Mouse (Mus musculus): ENCODE measurements around the gene Adk. TPM values are rescaled to one million over a fixed set of nuclear protein-coding genes. Genes with fewer than 3 reads are reported as not detected.

Gene Adk
- polyA plus RNA-seq, 1 experiment from 2014 or later: 240 TPM

- Histone ChIP-seq H3K27ac (ENCODE audit: low read depth, low read length) (no peak overlapping the region), H3K27me3 (replicated peaks; ENCODE audit: control insufficient read depth, insufficient read depth, low read length) (no peaks in the 10 kb centered on the region), H3K4me1 (replicated peaks; ENCODE audit: control insufficient read depth, insufficient read depth, low read length) (0 out of 2 replicates have a peak, but pooled peaks cover 4% of the 10 kb centered on the region), H3K9ac (ENCODE audit: low read depth, low read length) (no peak overlapping the region), H3K9me3 (ENCODE audit: control insufficient read depth) (no peaks in the 10 kb centered on the region), H3K36me3 (ENCODE audit: control insufficient read depth, insufficient read depth) (no peaks in the 10 kb centered on the region), H3K4me3 (ENCODE audit: low read depth, low read length) (no peak overlapping the region), H3K4me2 (replicated peaks; ENCODE audit: low read depth) (no peak overlapping the region)
- 33% methylated on average over 9 of the region's 9 CpGs for WGBS
- no peak for TF ChIP-seq CTCF (IDR thresholded peaks at IDR 0.05; ENCODE audit: low read depth)
- no peak for ATAC-seq
Measured at GRCm38 (mm10) chr14:21434686-21435085, 382.3 kb downstream of the Adk start.

GRCm38 (mm10) chr14:21439785-21440184 lies 387.4 kb downstream of the Adk start:
- peak; percentile 46 for ATAC-seq
- no peak for TF ChIP-seq CTCF (IDR thresholded peaks at IDR 0.05; ENCODE audit: low read depth)
- WGBS: 9% methylated on average over 4 of the region's 4 CpGs
- Histone ChIP-seq H3K9ac (ENCODE audit: low read depth, low read length) (no peak overlapping the region), H3K4me2 (replicated peaks; ENCODE audit: low read depth) (no peak overlapping the region), H3K4me1 (replicated peaks; ENCODE audit: control insufficient read depth, insufficient read depth, low read length) (0 out of 2 replicates have a peak, but pooled peaks cover 4% of the 10 kb centered on the region), H3K9me3 (ENCODE audit: control insufficient read depth) (no peaks in the 10 kb centered on the region), H3K36me3 (ENCODE audit: control insufficient read depth, insufficient read depth) (no peaks in the 10 kb centered on the region), H3K27ac (ENCODE audit: low read depth, low read length) (no peak overlapping the region), H3K27me3 (replicated peaks; ENCODE audit: control insufficient read depth, insufficient read depth, low read length) (no peaks in the 10 kb centered on the region), H3K4me3 (ENCODE audit: low read depth, low read length) (no peak overlapping the region)

- no peak overlapping the region for H3K9ac ChIP-seq (ENCODE audit: low read depth, low read length)
- H3K4me2 ChIP-seq (replicated peaks; ENCODE audit: low read depth): no peak overlapping the region
- no peaks in the 10 kb centered on the region for H3K36me3 ChIP-seq (ENCODE audit: control insufficient read depth, insufficient read depth)
- no peaks in the 10 kb centered on the region for H3K9me3 ChIP-seq (ENCODE audit: control insufficient read depth)
- ATAC-seq: no peak
- no peak overlapping the region for H3K27ac ChIP-seq (ENCODE audit: low read depth, low read length)
- 0 out of 2 replicates have a peak, but pooled peaks cover 4% of the 10 kb centered on the region for H3K4me1 ChIP-seq (replicated peaks; ENCODE audit: control insufficient read depth, insufficient read depth, low read length)
- H3K4me3 ChIP-seq (ENCODE audit: low read depth, low read length): no peak overlapping the region
- H3K27me3 ChIP-seq (replicated peaks; ENCODE audit: control insufficient read depth, insufficient read depth, low read length): no peaks in the 10 kb centered on the region
- no peak for TF ChIP-seq CTCF (IDR thresholded peaks at IDR 0.05; ENCODE audit: low read depth)
- 89% methylated on average over 2 of the region's 2 CpGs for WGBS
Measured at GRCm38 (mm10) chr14:21440526-21440925, 388.2 kb downstream of the Adk start.

- whole genome bisulfite sequencing: 56% methylated on average over 10 of the region's 10 CpGs
Measured at GRCm38 (mm10) chr14:21441772-21442533, 389.6 kb downstream of the Adk start.

GRCm38 (mm10) chr14:21452581-21452980 lies 400.2 kb downstream of the Adk start:
- no peak for ATAC-seq
- no peak for TF ChIP-seq CTCF (IDR thresholded peaks at IDR 0.05; ENCODE audit: low read depth)
- no peaks in the 10 kb centered on the region for H3K9me3 ChIP-seq (ENCODE audit: control insufficient read depth)
- no peaks in the 10 kb centered on the region for H3K27me3 ChIP-seq (replicated peaks; ENCODE audit: control insufficient read depth, insufficient read depth, low read length)
- H3K4me3 ChIP-seq (ENCODE audit: low read depth, low read length): no peak overlapping the region
- peaks cover 6% of the 10 kb centered on the region; the same call in 1 of the 2 replicates for H3K36me3 ChIP-seq (ENCODE audit: control insufficient read depth, insufficient read depth)
- no peak overlapping the region for H3K27ac ChIP-seq (ENCODE audit: low read depth, low read length)
- 73% methylated on average over 4 of the region's 4 CpGs for WGBS
- H3K4me1 ChIP-seq (replicated peaks; ENCODE audit: control insufficient read depth, insufficient read depth, low read length): 0 out of 2 replicates have a peak, but pooled peaks cover 5% of the 10 kb centered on the region
- H3K4me2 ChIP-seq (replicated peaks; ENCODE audit: low read depth): no peak overlapping the region
- no peak overlapping the region for H3K9ac ChIP-seq (ENCODE audit: low read depth, low read length)

More at GRCm38 (mm10) chr14:21441772-21442533, 389.6 kb downstream of the Adk start:
- no peak overlapping the region for H3K9ac ChIP-seq (ENCODE audit: low read depth, low read length)
- no peak overlapping the region for H3K27ac ChIP-seq (ENCODE audit: low read depth, low read length)
- no peaks in the 10 kb centered on the region for H3K9me3 ChIP-seq (ENCODE audit: control insufficient read depth)
- H3K4me3 ChIP-seq (ENCODE audit: low read depth, low read length): no peak overlapping the region
- no peak for TF ChIP-seq CTCF (IDR thresholded peaks at IDR 0.05; ENCODE audit: low read depth)
- 0 out of 2 replicates have a peak, but pooled peaks cover 4% of the 10 kb centered on the region for H3K4me1 ChIP-seq (replicated peaks; ENCODE audit: control insufficient read depth, insufficient read depth, low read length)
- no peaks in the 10 kb centered on the region for H3K27me3 ChIP-seq (replicated peaks; ENCODE audit: control insufficient read depth, insufficient read depth, low read length)
- H3K4me2 ChIP-seq (replicated peaks; ENCODE audit: low read depth): no peak overlapping the region
- no peak for ATAC-seq
- H3K36me3 ChIP-seq (ENCODE audit: control insufficient read depth, insufficient read depth): no peaks in the 10 kb centered on the region

GRCm38 (mm10) chr14:21453896-21454295 lies 401.5 kb downstream of the Adk start:
- no peak overlapping the region for H3K27ac ChIP-seq (ENCODE audit: low read depth, low read length)

More at GRCm38 (mm10) chr14:21453896-21454295, 401.5 kb downstream of the Adk start:
- whole genome bisulfite sequencing: 58% methylated on average over 2 of the region's 2 CpGs
- H3K4me3 ChIP-seq (ENCODE audit: low read depth, low read length): no peak overlapping the region
- TF ChIP-seq CTCF (IDR thresholded peaks at IDR 0.05; ENCODE audit: low read depth): no peak
- 0 out of 2 replicates have a peak, but pooled peaks cover 6% of the 10 kb centered on the region for H3K36me3 ChIP-seq (ENCODE audit: control insufficient read depth, insufficient read depth)
- no peaks in the 10 kb centered on the region for H3K9me3 ChIP-seq (ENCODE audit: control insufficient read depth)
- H3K9ac ChIP-seq (ENCODE audit: low read depth, low read length): no peak overlapping the region
- H3K27me3 ChIP-seq (replicated peaks; ENCODE audit: control insufficient read depth, insufficient read depth, low read length): no peaks in the 10 kb centered on the region
- ATAC-seq: no peak
- H3K4me1 ChIP-seq (replicated peaks; ENCODE audit: control insufficient read depth, insufficient read depth, low read length): 0 out of 2 replicates have a peak, but pooled peaks cover 5% of the 10 kb centered on the region
- no peak overlapping the region for H3K4me2 ChIP-seq (replicated peaks; ENCODE audit: low read depth)

Data from intestine, postnatal 0 days (tissue).